Mouse (Mus musculus) cerebral cortex, adult 2 months (tissue): ENCODE measurements around the gene Stxbp6.

Source experiments
- WGBS: fragments of 180-500 bp; shearing (Covaris S2); methylation state at CpG from one replicate; pipeline ENCODE4 v1.1.7; 2018; 5-methylcytosine and 5-hydroxymethylcytosine counted together

Gene Stxbp6

DNA sequence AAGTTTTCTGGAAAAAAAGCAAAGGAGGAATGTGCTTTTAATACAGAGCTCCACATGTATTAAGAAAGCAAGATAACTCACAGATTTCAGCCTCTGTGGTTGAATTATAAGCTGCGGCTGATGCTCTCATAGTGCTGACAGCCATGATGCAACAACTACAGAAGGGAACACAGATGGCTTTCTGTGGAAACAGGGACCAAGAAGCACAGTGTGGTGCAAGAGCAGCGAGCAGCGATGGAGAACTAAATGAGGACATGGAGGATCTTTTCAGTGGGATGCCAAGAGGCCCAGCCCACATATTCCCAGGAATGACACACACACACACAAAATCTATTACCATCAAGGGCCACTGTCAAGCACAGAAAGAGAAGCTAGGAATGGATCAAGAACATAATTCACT is 81.1 kb downstream of the Stxbp6 start:
- WGBS, result 48% methylated on average over 3 of the region's 3 CpGs

DNA sequence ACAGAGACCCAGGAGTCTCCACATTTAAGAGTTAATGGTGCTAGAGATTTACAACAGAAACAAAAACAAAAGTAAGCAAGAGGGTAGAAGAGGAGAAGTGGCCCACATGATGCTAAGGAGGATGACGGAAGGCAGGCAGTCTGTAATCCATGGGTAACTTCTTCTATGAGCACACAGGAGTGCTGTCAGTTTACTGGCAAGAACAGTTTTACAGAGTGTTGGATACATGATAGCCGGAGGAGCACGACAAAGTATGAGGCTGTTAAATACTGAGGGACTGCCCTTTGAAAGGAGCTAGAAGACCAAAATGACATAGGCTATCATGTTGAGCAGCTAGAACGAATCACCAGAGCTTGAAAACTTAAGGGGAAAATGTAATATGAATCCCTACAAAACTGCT is 81.7 kb downstream of the Stxbp6 start:
- WGBS, result 85% methylated on average over 4 of the region's 4 CpGs

DNA sequence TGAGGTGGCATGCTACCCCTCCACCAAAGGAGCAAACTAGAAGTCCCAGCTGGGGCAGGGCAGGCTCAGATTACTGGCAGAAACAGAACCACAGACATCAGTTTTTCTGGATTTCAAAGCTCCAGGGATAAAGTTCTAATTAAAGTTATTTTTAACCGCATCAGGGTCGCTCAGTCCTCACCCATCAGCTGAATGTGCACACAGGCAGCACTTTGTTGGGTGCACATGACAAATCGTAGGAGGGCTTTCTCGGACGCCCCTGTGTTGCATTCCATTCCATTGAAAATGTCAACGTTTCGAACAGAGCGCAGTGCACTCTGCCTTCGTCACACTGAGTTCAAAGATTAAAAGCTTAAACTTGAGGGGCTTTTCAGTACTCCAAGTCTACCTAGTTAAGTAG is 84.1 kb downstream of the Stxbp6 start:
- 70% methylated on average over 9 of the region's 9 CpGs for WGBS

DNA sequence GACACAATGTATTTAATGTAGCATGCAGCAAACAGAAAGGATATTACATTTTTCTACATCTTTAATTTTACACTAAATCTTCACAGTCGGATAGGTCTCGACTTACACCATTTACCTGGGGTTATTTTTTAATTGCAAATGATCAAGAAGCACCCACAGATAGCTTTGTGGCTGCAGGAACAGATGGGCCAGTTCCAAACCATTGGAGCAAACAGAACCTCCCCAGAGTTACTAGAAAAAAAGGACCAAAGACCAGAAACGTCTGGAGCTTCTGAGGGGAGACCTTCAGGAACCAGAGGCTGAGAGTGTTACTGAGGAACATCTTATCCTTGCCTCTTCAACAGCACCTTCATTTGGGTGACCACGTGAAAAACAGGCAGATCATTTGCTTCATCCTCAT is 85.5 kb downstream of the Stxbp6 start:
- WGBS, result 82% methylated on average over 4 of the region's 4 CpGs

DNA sequence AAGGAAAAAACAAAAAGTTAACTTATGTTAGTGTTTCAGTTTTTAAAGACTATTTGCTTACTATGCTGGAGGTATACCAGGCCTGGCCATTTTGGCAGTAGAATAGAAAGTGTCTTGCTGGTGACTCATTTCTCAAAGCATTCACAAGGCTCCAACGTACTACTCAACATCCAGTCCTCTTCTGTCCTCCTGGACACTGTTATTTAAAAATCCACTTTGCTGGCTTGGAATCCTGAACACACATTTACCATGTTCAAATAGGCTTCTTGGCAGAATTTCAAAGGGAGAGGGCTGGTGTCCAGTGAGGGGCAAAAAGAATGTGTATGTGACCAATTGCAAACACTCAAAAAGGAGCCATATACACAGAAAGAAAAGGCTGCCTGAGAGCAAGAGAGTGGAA is 86.7 kb downstream of the Stxbp6 start:
- 40% methylated on average over 1 of the region's 1 CpGs for WGBS

DNA sequence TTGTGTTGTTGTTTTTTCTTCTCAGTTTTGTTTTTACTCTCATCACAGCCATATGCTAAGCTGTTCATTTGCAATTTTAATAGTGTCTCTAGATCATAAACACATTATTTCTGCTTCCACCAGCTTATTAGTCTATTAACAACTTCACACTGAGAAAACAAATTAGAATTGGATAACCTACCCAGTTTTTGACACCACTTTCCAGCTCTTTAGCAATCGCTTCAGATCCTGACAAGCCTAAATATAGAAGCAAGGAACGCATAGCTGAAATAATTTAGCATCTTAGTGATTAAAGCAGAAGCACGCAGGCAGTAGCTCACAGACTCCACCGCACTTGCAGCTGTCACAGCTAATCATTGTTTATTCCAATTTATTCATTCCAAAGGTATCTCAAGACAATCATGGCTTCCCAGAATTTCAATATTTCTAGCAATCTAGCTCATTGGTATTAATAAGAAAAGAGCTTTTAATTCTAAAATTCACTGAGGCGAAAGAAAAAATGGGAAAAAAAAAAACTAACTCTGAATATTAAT is 95.1 kb downstream of the Stxbp6 start:
- 70% methylated on average over 5 of the region's 5 CpGs for WGBS

DNA sequence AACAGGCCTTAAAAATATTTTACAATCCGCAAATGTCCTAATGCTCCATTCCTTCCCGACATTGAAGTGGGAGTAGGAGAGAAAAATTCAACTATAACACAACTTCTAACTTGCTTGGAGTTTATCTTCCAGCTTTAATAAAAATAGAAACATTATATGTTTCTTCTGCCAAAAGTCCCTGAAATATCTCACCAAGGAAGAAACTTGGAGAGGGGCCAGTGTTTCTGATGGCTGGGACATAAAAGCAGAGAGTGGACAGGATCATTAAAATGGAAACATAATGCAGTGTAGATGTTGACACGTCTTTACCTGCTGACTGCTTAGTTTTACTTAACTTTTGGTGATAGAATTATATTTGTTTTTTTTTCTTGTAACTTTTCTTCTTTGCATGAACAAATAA is 99.2 kb downstream of the Stxbp6 start:
- 63% methylated on average over 3 of the region's 3 CpGs for WGBS

DNA sequence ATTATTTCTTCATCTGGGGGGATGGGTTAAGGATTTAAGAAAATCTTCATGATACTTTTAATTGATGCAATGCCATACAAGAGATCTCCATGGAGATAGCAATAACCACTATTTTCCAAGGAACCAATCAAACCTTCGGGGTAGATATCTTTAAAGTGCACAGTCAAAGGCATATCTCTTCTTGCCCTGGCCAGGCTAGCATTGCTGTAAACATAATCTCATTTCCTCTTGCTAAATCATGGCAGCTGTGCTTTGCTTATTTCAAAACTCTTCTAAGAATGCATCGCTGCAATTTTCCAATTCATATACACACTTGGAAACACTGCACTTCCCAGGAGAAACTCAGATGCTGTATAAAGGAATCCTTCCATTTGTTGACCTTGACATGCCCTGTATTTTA is 103.0 kb downstream of the Stxbp6 start:
- WGBS, result 90% methylated on average over 2 of the region's 2 CpGs

DNA sequence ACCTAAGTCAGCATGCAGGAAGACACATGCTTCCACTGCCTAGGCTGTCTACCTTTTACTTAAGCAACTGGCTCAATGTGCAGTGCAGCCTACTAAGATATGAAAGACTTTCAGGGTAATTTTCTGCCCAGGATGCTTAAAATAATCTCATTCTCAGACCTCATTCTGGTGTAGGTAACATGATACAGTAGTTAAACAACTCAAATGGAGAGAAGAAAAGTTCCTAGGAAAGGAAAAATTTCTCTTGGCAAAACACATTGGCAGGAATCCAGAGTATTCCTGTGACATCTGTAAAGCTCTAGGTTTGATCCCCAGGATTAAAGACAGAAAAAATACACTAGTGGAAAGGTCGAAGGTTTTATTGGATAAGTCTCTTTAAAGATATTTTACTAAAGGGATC is 107.1 kb downstream of the Stxbp6 start:
- 73% methylated on average over 1 of the region's 1 CpGs for WGBS

DNA sequence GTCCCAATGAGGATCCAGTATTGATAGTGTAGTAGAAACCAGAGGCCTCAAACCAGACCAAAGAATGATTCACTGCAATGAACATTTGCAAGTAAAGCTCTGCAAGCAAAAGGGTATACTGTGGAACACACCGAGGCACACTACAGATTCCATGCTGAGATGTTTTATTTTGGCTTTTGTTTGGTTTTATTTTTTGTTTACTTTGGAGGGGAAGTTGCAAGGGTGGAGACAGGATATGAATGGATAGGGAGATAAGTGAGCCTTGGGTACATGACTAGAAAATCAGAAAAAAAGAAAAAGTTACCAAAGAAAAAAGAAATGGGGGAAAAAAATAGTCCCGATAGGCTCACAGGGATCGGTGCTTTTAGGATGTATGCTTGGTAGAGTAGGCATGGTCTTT is 117.0 kb downstream of the Stxbp6 start:
- 74% methylated on average over 3 of the region's 3 CpGs for WGBS

DNA sequence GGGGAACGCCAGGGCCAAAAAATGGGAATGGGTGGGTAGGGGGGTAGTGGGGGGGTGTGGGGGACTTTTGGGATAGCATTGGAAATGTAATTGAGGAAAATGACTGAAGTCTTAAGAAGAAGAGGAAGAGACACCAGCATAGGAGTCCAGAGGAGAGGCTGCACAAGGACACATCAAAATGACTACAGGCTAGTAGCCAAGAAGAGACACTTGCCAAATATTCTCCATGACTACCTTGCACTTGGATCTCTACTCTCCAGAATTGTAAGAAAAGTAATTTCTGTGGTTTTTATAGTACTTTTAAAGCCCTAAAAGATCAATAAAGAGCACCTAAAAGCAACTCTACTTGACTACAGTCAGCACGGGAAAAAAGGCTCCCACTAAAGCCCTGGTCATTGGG is 121.4 kb downstream of the Stxbp6 start:
- WGBS, result 86% methylated on average over 2 of the region's 2 CpGs

DNA sequence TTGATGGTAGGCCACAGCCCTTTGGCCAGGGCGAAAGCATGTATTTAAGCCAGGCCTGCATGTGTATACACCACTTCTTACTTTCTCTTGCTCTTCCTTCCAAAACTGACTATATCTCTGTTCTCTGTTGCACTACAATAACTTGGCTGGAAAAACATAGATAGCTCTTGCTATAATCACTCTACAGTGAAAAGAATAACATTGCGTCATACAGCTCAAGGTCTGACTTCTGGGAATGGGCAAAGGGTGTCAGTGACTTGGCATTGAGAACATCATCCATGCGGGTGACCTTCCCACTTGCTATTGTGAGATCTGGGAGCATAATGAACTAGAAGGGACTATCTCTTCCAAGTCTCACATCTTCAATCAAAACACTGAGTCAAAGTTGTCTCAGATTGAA is 122.4 kb downstream of the Stxbp6 start:
- WGBS, result 93% methylated on average over 3 of the region's 3 CpGs

DNA sequence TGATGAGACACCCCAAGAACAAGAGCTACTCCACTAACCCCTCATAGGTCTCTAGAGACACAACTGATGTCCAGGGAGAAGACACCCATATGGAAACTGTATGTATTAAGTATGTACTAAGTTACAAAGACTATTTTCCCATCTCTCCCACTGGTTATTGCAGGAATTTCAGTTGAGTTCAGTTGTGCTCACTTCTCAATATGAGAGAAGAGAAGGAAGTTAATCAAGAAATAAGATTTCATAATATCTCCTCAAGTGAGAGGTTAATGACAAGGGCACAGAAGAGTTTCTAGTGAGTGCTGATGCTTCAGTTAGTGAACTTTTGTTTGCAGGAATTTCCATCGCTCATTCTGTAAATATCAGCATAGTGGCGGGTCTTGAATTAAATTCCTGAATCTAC is 124.0 kb downstream of the Stxbp6 start:
- WGBS, result 92% methylated on average over 2 of the region's 2 CpGs

DNA sequence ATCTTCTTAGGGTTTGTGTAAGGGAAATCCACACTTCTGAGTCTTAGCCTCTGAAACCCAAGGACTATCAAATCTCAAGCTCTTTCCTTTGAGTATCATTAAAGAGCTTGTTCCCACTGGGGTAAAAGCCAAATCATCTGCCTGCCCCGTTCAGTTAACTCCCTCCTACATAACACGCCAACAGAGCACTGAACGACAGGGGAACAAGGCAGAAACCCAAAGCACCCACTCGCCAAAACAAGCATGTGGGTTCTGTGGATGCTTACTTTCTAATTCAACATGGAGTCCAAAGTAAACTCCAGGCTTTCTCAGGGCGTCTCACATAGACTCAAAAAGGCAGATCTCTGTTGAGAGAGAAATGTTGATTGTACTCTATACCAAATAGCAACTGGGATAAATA is 126.7 kb downstream of the Stxbp6 start:
- WGBS, result 61% methylated on average over 5 of the region's 5 CpGs

DNA sequence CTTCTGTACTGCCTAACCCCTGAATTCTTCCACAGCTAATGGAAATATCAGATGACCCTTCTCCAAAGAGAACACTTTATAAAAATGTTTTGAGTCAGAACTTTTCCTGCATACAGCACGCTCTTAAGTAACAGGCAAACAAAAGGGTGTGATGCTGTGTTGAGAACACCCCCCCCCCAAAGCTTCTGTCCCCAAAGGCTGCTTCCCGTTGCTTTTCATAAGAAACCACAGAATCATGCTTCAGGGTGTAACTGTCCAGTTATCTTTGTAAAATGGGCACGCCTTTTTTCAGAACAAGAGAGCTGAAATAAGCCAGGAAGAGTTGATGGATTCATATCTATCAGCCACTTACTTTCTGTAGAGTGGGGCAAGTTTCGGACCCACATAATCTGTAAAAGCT is 134.2 kb downstream of the Stxbp6 start:
- WGBS, result 88% methylated on average over 4 of the region's 4 CpGs

DNA sequence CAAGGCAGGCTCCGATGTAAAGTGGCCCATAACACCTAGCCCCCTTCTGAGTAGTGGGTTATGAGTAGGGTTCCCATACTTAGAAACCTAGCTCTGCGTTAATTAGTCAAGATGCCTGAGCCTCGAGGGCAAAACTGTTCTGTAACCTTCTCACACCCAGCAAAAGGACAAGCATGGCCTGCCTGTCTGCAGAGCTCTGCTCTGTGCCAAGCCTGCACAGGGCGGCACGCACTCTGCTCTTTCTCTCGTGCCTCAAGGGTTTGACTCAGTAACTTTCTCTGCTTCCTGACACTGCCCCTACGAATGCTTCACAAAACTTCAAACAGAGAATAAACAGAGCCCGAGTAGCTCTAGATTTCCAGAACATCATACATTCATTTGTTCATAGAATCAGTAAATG is 135.4 kb downstream of the Stxbp6 start:
- 65% methylated on average over 8 of the region's 8 CpGs for WGBS

DNA sequence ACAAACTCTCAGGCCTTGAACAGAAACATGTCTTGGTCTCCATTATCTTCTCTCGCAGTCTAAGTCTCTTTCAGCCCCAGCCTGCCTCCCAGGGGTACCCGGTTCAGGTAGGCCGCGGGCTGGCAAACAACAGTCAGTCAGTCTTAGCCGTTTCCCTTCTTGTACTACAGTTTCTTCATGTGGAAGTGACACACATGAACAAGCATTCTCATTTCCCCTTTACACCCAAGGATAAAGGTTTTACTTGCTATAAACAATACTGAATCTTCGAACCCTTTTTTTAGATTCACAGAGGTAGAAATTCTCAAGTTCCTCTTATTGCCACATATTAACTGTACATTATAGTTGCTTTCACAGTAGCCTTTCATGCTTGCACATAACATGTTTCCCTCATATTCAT is 141.6 kb downstream of the Stxbp6 start:
- WGBS, result 93% methylated on average over 6 of the region's 6 CpGs

DNA sequence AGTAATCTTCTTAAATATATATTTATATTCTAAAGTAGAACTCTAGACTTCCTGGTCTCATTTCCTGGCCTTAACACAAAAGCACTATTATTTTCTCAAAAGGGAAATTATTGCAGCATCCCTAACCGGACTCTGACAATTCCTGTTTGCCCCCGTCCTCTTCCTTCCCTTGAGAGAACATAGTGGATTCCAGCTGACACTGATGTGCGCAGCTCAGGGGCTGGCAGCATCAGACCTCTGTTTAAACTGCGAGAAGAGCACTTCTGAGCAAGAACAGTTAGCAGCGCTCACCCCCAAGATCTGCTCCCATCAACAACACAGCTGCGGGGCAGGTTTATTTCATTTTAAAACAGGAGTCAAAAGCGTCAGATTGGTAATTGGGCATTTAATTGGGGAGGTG is 142.8 kb downstream of the Stxbp6 start:
- WGBS, result 73% methylated on average over 7 of the region's 7 CpGs

DNA sequence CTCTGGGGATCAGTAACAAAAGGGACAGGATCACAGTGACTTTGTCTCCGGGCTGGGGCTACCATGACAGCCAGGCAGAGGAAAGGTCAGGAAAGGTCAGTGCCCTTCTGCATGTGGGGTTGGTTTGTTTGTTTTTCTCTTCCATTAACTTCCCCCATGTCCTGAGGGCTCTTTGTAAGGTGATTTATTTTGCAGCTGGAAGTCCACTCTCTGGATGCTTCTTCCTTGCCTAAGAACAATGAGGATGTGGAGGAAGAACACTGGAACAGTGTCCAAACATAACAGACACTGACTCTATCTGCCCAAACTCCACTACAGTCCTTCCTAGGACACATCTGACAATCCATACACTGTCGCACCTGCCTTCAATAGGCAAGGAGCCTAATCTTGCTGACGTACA is 146.1 kb downstream of the Stxbp6 start:
- 65% methylated on average over 3 of the region's 3 CpGs for WGBS

DNA sequence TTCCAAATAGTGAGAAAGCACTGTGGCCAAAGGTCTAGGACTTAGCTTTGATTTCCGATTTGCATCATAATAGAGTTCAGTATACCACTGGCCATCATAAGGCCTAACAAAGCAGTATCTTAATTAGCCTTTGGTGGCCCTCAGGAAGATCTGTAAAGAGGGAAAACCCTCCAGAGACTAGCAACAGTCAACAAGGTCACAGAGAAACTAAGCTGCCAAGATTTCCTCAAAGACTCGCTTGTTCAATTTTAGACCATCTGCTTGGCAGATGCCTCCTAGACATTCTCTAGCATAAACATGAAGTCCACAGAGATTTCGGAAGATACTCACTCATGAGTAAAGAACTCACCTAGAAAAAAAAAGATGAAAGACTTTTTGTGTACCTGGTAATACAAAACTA is 148.6 kb downstream of the Stxbp6 start:
- 56% methylated on average over 3 of the region's 3 CpGs for WGBS

DNA sequence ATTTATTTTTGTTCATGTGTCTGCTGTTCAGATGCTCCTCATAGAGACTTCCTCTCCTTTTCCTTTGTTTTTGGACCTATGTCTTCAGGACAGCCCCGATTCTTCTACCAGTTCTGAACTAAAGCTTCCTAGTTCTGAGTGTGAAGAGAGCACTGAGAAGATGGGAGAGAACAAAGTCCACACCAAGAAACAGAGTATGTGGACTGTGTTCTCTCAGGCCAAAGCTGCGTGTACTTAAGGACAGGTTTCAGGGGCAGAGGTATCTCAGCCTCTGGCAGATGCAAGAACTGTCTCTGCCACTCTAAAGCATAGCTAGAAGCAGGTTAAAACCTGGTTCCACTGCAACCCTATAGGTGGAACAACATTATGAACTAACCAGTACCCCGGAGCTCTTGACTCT is 151.2 kb downstream of the Stxbp6 start:
- WGBS, result 96% methylated on average over 3 of the region's 3 CpGs

DNA sequence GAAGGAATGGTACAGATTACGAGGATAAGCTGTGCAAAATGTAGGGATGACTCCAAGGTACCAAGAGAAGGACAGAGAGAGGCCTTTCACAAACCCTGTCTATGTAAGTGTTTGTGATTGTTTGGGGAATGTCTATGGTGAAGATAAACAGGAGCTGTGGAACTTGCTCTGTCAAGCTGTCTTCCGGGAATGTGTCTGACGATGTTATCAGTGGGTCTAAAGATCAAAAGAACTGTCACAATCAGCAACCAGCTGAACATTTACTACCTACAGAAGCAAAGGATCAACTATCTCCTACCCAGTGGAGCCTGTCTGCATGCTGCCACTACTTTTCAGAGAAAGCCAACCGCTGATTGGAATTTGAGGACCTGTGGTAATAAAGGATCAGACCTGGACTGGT is 152.3 kb downstream of the Stxbp6 start:
- 80% methylated on average over 4 of the region's 4 CpGs for WGBS

DNA sequence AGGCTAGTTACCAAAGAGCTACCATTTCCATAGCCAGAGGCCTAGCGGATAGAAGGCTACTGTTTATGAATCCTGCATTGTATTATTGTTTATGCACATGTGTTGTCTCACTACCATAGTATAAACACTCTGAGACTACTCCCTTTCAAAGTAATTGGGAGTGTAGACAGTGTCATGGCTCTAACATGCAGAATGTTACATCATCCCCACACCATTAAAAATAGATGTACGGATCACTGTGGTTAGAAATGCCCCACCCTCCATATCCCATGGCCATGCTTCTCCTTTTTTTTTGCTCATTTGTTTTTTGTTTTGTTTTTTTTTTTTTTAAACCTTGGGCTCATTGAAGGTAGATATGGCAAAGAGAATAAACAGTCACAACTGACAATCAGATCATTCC is 154.9 kb downstream of the Stxbp6 start:
- WGBS, result 83% methylated on average over 2 of the region's 2 CpGs

DNA sequence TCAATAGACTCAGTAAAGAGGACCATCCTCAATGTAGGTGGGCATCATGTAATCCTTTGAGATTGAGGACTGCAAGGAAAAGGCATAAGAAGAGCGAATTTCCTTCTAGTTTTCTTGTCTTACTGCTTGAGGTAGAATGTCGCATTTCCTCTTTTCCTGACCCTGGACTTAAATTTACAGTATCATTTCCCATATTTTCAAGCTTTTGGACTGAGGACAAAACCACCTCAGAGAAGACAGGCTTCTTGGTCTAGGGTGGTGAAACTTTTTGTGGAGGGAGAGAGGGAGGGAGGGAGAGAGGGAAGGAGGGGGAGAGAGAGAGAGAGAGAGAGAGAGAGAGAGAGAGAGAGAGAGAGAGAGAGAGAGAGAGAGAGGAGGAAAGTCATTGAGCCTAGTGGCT is 155.6 kb downstream of the Stxbp6 start:
- 95% methylated on average over 2 of the region's 2 CpGs for WGBS

DNA sequence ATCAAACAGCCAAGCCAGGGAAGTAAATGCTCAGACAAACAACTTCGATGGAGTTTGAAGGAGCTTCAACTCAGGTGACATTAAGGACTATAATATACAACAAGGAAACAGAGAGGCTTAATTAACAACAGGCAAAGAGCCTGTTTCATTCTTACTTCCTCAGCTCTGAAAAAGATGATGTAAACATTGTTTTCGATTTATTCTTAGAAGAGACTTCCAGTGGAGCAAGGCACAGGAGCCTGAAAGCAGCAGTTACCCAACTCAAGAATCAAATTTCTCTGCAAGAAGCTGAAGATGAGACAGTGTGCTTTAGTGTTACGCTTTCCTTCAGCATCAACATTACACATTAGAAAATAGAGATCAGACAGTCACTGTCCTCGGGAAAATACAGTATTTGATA is 160.7 kb downstream of the Stxbp6 start:
- 72% methylated on average over 4 of the region's 4 CpGs for WGBS
